Mouse (Mus musculus) layer of hippocampus, postnatal 10 days (tissue): ENCODE measurements around the gene Des. TPM values are rescaled to one million over a fixed set of nuclear protein-coding genes. Genes with fewer than 3 reads are reported as not detected.
A peak's percentile ranks its signal among the peaks of the same experiment; 100 is the strongest.

Experiments
- DNase-seq, 2 experiments: peaks; one replicate each; pipeline ENCODE4 v3.0.0; 2021; ENCODE audit warnings: low spot score in 2 of 2
- total RNA-seq, 2 experiments: library from RNA; stranded (reverse); gene quantifications; 2 replicates each; pipeline ENCODE4 v1.2.3; 2021

Gene Des
- total RNA-seq, 2 experiments from 2014 or later: 1.2 to 1.8 TPM

- no peak for DNase-seq
Observed at GRCm38 (mm10) chr1:75345036-75345935, 14.8 kb upstream of the Des start.

- no peak for DNase-seq
Observed at GRCm38 (mm10) chr1:75347279-75347678, 12.8 kb upstream of the Des start.

- DNase-seq: no peak
Observed at GRCm38 (mm10) chr1:75349275-75349674, 10.9 kb upstream of the Des start.

GRCm38 (mm10) chr1:75357261-75357660 is 2.9 kb upstream of the Des start:
- DNase-seq: peak; percentile 51 to 55

- DNase-seq: no peak
Observed at GRCm38 (mm10) chr1:75358009-75358408, 2.1 kb upstream of the Des start.

GRCm38 (mm10) chr1:75359346-75359745 is 783 bp upstream of the Des start:
- DNase-seq: no peak

- no peak for DNase-seq
Observed at GRCm38 (mm10) chr1:75361123-75361522, 994 bp downstream of the Des start.

- DNase-seq: no peak
Observed at GRCm38 (mm10) chr1:75361750-75362149, 1.6 kb downstream of the Des start.

GRCm38 (mm10) chr1:75363868-75364267 is 3.7 kb downstream of the Des start:
- no peak for DNase-seq

GRCm38 (mm10) chr1:75365510-75366137 is 5.5 kb downstream of the Des start:
- DNase-seq: peak in 1 of 2 experiments; percentile 40

GRCm38 (mm10) chr1:75369360-75369983 is 9.3 kb downstream of the Des start:
- DNase-seq: no peak

GRCm38 (mm10) chr1:75369984-75370660 is 10.0 kb downstream of the Des start:
- DNase-seq: no peak

GRCm38 (mm10) chr1:75371317-75372095 is 11.4 kb downstream of the Des start:
- DNase-seq: peak; percentile 53 to 65

GRCm38 (mm10) chr1:75372450-75372849 is 12.3 kb downstream of the Des start:
- DNase-seq: no peak

GRCm38 (mm10) chr1:75373276-75373675 is 13.1 kb downstream of the Des start:
- no peak for DNase-seq

- no peak for DNase-seq
Observed at GRCm38 (mm10) chr1:75374950-75375936, 15.1 kb downstream of the Des start, which contains the start of gene Speg. Speg (plus strand) TSS chr1:75375297.

- DNase-seq: no peak
Observed at GRCm38 (mm10) chr1:75379196-75379595, 19.1 kb downstream of the Des start.

- DNase-seq: no peak
Observed at GRCm38 (mm10) chr1:75379931-75380330, 19.8 kb downstream of the Des start.

- DNase-seq: no peak
Observed at GRCm38 (mm10) chr1:75380951-75381350, 20.8 kb downstream of the Des start.
